Mouse (Mus musculus) large intestine, adult 2 months (tissue): Measurements from ENCODE around the gene Miip. TPM values are rescaled to one million over a fixed set of nuclear protein-coding genes. Genes with fewer than 3 reads are reported as not detected.
A peak's percentile ranks its signal among the peaks of the same experiment; 100 is the strongest.
"Not testable (repeated sequence)": the region's sequence is repeated elsewhere in the genome, so short reads cannot be mapped to it uniquely, and the experiment has no call there.

ENCODE experiments used
- DNase-seq: peaks from one replicate; pipeline ENCODE4 v3.0.0-alpha.2; 2012; ENCODE audit warnings: low read depth, low spot score
- WGBS: fragments of 180-500 bp; shearing (Covaris S2); methylation state at CpG from one replicate; pipeline ENCODE4 v1.1.7; 2018; 5-methylcytosine and 5-hydroxymethylcytosine counted together
- polyA plus RNA-seq: library from polyadenylated mRNA; depleted of rRNA; stranded (reverse); fragments of >200 nt; gene quantifications from 2 replicates; pipeline ENCODE4 v1.2.3, GENCODE M21; 2012

Miip gene
- polyA plus RNA-seq, 1 experiment, result 53.3 TPM

GRCm38 (mm10) chr4:147878537-147878936 is 9.9 kb upstream of the Miip start:
- no peak for DNase-seq
- 95% methylated on average over 9 of the region's 9 CpGs for WGBS

GRCm38 (mm10) chr4:147875852-147876575 is 7.4 kb upstream of the Miip start:
- 84% methylated on average over 4 of the region's 4 CpGs for WGBS
- DNase-seq, result no peak

- DNase-seq, result no peak
- 5% methylated on average over 5 of the region's 5 CpGs for WGBS
Measured at GRCm38 (mm10) chr4:147869238-147869637, 622 bp upstream of the Miip start.

GRCm38 (mm10) chr4:147867563-147868449 is 810 bp downstream of the Miip start:
- no peak for DNase-seq
- WGBS, result 3% methylated on average over 22 of the region's 22 CpGs

- 23% methylated on average over 3 of the region's 3 CpGs for WGBS
- DNase-seq, result not testable (repeated sequence)
Measured at GRCm38 (mm10) chr4:147866793-147867192, 1.8 kb downstream of the Miip start.

- WGBS, result 95% methylated on average over 9 of the region's 9 CpGs
- DNase-seq, result no peak
Measured at GRCm38 (mm10) chr4:147866056-147866455, 2.6 kb downstream of the Miip start.

GRCm38 (mm10) chr4:147865651-147866050 is 3.0 kb downstream of the Miip start:
- DNase-seq, result no peak
- 83% methylated on average over 6 of the region's 6 CpGs for WGBS

- WGBS, result 90% methylated on average over 3 of the region's 3 CpGs
- no peak for DNase-seq
Measured at GRCm38 (mm10) chr4:147862051-147862450, 6.6 kb downstream of the Miip start.

- DNase-seq, result no peak
- 74% methylated on average over 2 of the region's 2 CpGs for WGBS
Measured at GRCm38 (mm10) chr4:147850776-147851175, 17.8 kb downstream of the Miip start.

- WGBS, result under 1% methylated on average over 4 of the region's 4 CpGs
- no peak for DNase-seq
Measured at GRCm38 (mm10) chr4:147848584-147848991, 20.0 kb downstream of the Miip start.

GRCm38 (mm10) chr4:147847614-147848583 is 20.7 kb downstream of the Miip start, which contains the start of gene Zfp933:
Gene Zfp933, minus strand, starts transcription at chr4:147848366.
- WGBS, result under 1% methylated on average over 23 of the region's 23 CpGs
- peak; percentile 76 for DNase-seq

- DNase-seq, result no peak
- 98% methylated on average over 3 of the region's 3 CpGs for WGBS
Measured at GRCm38 (mm10) chr4:147842871-147843270, 25.7 kb downstream of the Miip start.

- not testable (repeated sequence) for DNase-seq
- WGBS, result 100% methylated on average over 20 of the region's 26 CpGs
Measured at GRCm38 (mm10) chr4:147839282-147839681, 29.3 kb downstream of the Miip start.

GRCm38 (mm10) chr4:147824389-147824788 is 44.2 kb downstream of the Miip start:
- WGBS, result 95% methylated on average over 4 of the region's 4 CpGs
- no peak for DNase-seq

GRCm38 (mm10) chr4:147821414-147821813 is 47.2 kb downstream of the Miip start:
- not testable (repeated sequence) for DNase-seq
- 88% methylated on average over 3 of the region's 3 CpGs for WGBS

GRCm38 (mm10) chr4:147819659-147820058 is 49.0 kb downstream of the Miip start:
- WGBS, result 73% methylated on average over 7 of the region's 7 CpGs
- not testable (repeated sequence) for DNase-seq

GRCm38 (mm10) chr4:147814592-147815167 is 53.9 kb downstream of the Miip start:
- no peak for DNase-seq
- WGBS, result 79% methylated on average over 2 of the region's 2 CpGs

GRCm38 (mm10) chr4:147813249-147813765 is 55.3 kb downstream of the Miip start:
- DNase-seq, result no peak
- WGBS, result 47% methylated on average over 5 of the region's 5 CpGs
